Mouse (Mus musculus): ENCODE results near the gene Hps1.

DNA sequence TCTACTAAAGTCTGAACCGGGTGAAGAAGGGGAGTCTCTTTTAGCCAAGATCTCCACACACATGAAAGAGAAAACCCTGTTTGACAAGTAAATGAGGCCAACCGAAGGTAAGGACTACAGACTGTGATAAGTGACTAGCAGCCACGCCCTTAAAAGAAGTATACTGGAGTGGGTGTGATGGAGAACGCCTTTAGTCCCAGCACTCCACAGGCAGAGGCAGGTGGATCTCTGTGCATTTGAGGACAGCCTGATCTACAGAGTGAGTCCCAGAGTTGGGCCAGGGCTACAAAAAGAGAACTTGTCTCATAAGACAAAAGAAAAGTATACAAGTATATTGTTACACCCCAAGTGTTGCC is 33.9 kb downstream of the Hps1 start:
- TF ChIP-seq CTCF (IDR thresholded peaks at IDR 0.05) (no peak), EP300 (IDR thresholded peaks at IDR 0.05) (no peak)
